Mouse (Mus musculus): ENCODE data around the gene Sephs2. TPM values are rescaled to one million over a fixed set of nuclear protein-coding genes. Genes with fewer than 3 reads are reported as not detected.
A peak's percentile ranks its signal among the peaks of the same experiment; 100 is the strongest.

The Sephs2 gene
- polyA plus RNA-seq, 1 experiment from 2014 or later, result 69.4 TPM

GRCm38 (mm10) chr7:127244658-127245510 is 29.0 kb downstream of the Sephs2 start:
- WGBS, result 10% methylated on average over 30 of the region's 33 CpGs
- peaks cover 2% of the 10 kb centered on the region; the same call in 1 of the 2 replicates for H3K9me3 ChIP-seq
- peak; percentile 78 for ATAC-seq (ENCODE audit: low FRiP score, low read depth)
- H3K27ac ChIP-seq, result peak overlapping the region; percentile 93
- peaks cover 27% of the 10 kb centered on the region for H3K4me1 ChIP-seq
- H3K27me3 ChIP-seq, result no peaks in the 10 kb centered on the region
- H3K4me3 ChIP-seq, result peak overlapping the region; percentile 92
- H3K4me2 ChIP-seq (replicated peaks), result peak overlapping the region; percentile 79
- H3K9ac ChIP-seq, result peak overlapping the region; percentile 97
- H3K36me3 ChIP-seq, result peaks cover 38% of the 10 kb centered on the region

- H3K9ac ChIP-seq, result peak within 1 kb of the TSS; percentile 97
- no peaks in the 10 kb centered on the region for H3K27me3 ChIP-seq
- peak within 1 kb of the TSS; percentile 93 for H3K27ac ChIP-seq
- peak within 1 kb of the TSS; percentile 79 for H3K4me2 ChIP-seq (replicated peaks)
- under 1% methylated on average over 54 of the region's 56 CpGs for WGBS
- peaks cover 27% of the 10 kb centered on the region for H3K4me1 ChIP-seq
- H3K9me3 ChIP-seq, result peaks cover 2% of the 10 kb centered on the region; the same call in 1 of the 2 replicates
- H3K36me3 ChIP-seq, result peaks cover 38% of the 10 kb centered on the region
- peak; percentile 97 for ATAC-seq (ENCODE audit: low FRiP score, low read depth)
- peak within 1 kb of the TSS; percentile 92 for H3K4me3 ChIP-seq
Observed at GRCm38 (mm10) chr7:127243870-127244657, 29.8 kb downstream of the Sephs2 start, which contains the start of gene Zfp771. Gene Zfp771 (plus strand): TSS chr7:127244274.

- Histone ChIP-seq H3K4me2 (replicated peaks) (peak overlapping the region; percentile 79), H3K36me3 (peaks cover 44% of the 10 kb centered on the region), H3K4me3 (peak overlapping the region; percentile 92), H3K9me3 (peaks cover 2% of the 10 kb centered on the region; the same call in 1 of the 2 replicates), H3K9ac (peak overlapping the region; percentile 97), H3K27me3 (no peaks in the 10 kb centered on the region), H3K27ac (peak overlapping the region; percentile 93), H3K4me1 (peaks cover 27% of the 10 kb centered on the region)
- no peak for ATAC-seq (ENCODE audit: low FRiP score, low read depth)
- 30% methylated on average over 2 of the region's 2 CpGs for WGBS
Observed at GRCm38 (mm10) chr7:127243361-127243867, 30.4 kb downstream of the Sephs2 start.

GRCm38 (mm10) chr7:127234777-127235176 is 39.1 kb downstream of the Sephs2 start:
- Histone ChIP-seq H3K4me3 (peak overlapping the region; percentile 92), H3K9me3 (no peaks in the 10 kb centered on the region), H3K27ac (no peak overlapping the region), H3K4me2 (replicated peaks) (peak overlapping the region; percentile 79), H3K9ac (0 out of 2 replicates have a peak overlapping the region, but pooled peaks have one; percentile 35), H3K27me3 (no peaks in the 10 kb centered on the region), H3K36me3 (peaks cover 67% of the 10 kb centered on the region), H3K4me1 (peaks cover 34% of the 10 kb centered on the region)
- 73% methylated on average over 2 of the region's 2 CpGs for WGBS
- ATAC-seq (ENCODE audit: low FRiP score, low read depth), result no peak

- H3K27ac ChIP-seq, result peak overlapping the region; percentile 97
- peak overlapping the region; percentile 92 for H3K4me3 ChIP-seq
- peaks cover 67% of the 10 kb centered on the region for H3K36me3 ChIP-seq
- peak overlapping the region; percentile 97 for H3K9ac ChIP-seq
- 8% methylated on average over 9 of the region's 9 CpGs for WGBS
- no peaks in the 10 kb centered on the region for H3K9me3 ChIP-seq
- peaks cover 36% of the 10 kb centered on the region for H3K4me1 ChIP-seq
- no peak for ATAC-seq (ENCODE audit: low FRiP score, low read depth)
- no peaks in the 10 kb centered on the region for H3K27me3 ChIP-seq
- peak overlapping the region; percentile 79 for H3K4me2 ChIP-seq (replicated peaks)
Observed at GRCm38 (mm10) chr7:127233765-127234164, 40.1 kb downstream of the Sephs2 start.

GRCm38 (mm10) chr7:127233368-127233749 is 40.5 kb downstream of the Sephs2 start:
- ATAC-seq (ENCODE audit: low FRiP score, low read depth), result peak; percentile 17; the same call in 1 of the 2 replicates
- Histone ChIP-seq H3K9me3 (no peaks in the 10 kb centered on the region), H3K4me3 (peak overlapping the region; percentile 92), H3K27ac (peak overlapping the region; percentile 97), H3K27me3 (no peaks in the 10 kb centered on the region), H3K9ac (peak overlapping the region; percentile 97), H3K36me3 (peaks cover 64% of the 10 kb centered on the region), H3K4me1 (peaks cover 36% of the 10 kb centered on the region), H3K4me2 (replicated peaks) (peak overlapping the region; percentile 79)
- under 1% methylated on average over 27 of the region's 27 CpGs for WGBS

GRCm38 (mm10) chr7:127232622-127233367 is 41.1 kb downstream of the Sephs2 start, which contains the start of the genes Zfp553 and Sept1:
Gene Zfp553 (plus strand): TSS chr7:127233061.
Gene Sept1 (minus strand): TSS chr7:127233130.
- peaks cover 58% of the 10 kb centered on the region for H3K36me3 ChIP-seq
- ATAC-seq (ENCODE audit: low FRiP score, low read depth), result peak; percentile 92
- H3K9me3 ChIP-seq, result no peaks in the 10 kb centered on the region
- peak within 1 kb of the TSS; percentile 97 for H3K9ac ChIP-seq
- peak within 1 kb of the TSS; percentile 79 for H3K4me2 ChIP-seq (replicated peaks)
- H3K4me3 ChIP-seq, result peak within 1 kb of the TSS; percentile 92
- H3K27me3 ChIP-seq, result no peaks in the 10 kb centered on the region
- H3K4me1 ChIP-seq, result peaks cover 36% of the 10 kb centered on the region
- peak within 1 kb of the TSS; percentile 97 for H3K27ac ChIP-seq
- under 1% methylated on average over 64 of the region's 64 CpGs for WGBS

- peaks cover 36% of the 10 kb centered on the region for H3K4me1 ChIP-seq
- H3K36me3 ChIP-seq, result peaks cover 51% of the 10 kb centered on the region
- H3K9me3 ChIP-seq, result no peaks in the 10 kb centered on the region
- peak overlapping the region; percentile 97 for H3K9ac ChIP-seq
- H3K27ac ChIP-seq, result peak overlapping the region; percentile 97
- no peaks in the 10 kb centered on the region for H3K27me3 ChIP-seq
- WGBS, result 9% methylated on average over 20 of the region's 20 CpGs
- no peak for ATAC-seq (ENCODE audit: low FRiP score, low read depth)
- H3K4me3 ChIP-seq, result peak overlapping the region; percentile 92
- peak overlapping the region; percentile 79 for H3K4me2 ChIP-seq (replicated peaks)
Observed at GRCm38 (mm10) chr7:127231826-127232621, 41.8 kb downstream of the Sephs2 start.

- no peaks in the 10 kb centered on the region for H3K27me3 ChIP-seq
- 69% methylated on average over 3 of the region's 3 CpGs for WGBS
- H3K9me3 ChIP-seq, result no peaks in the 10 kb centered on the region
- H3K4me1 ChIP-seq, result peaks cover 36% of the 10 kb centered on the region
- H3K36me3 ChIP-seq, result peaks cover 44% of the 10 kb centered on the region
- no peak overlapping the region for H3K27ac ChIP-seq
- H3K4me2 ChIP-seq (replicated peaks), result peak overlapping the region; percentile 79
- ATAC-seq (ENCODE audit: low FRiP score, low read depth), result no peak
- H3K9ac ChIP-seq, result peak overlapping the region; percentile 97
- peak overlapping the region; percentile 92 for H3K4me3 ChIP-seq
Observed at GRCm38 (mm10) chr7:127231376-127231775, 42.5 kb downstream of the Sephs2 start.

- Histone ChIP-seq H3K27ac (no peak overlapping the region), H3K4me2 (replicated peaks) (no peak overlapping the region), H3K36me3 (peaks cover 30% of the 10 kb centered on the region), H3K4me3 (no peak overlapping the region), H3K27me3 (no peaks in the 10 kb centered on the region), H3K9me3 (no peaks in the 10 kb centered on the region), H3K4me1 (peaks cover 23% of the 10 kb centered on the region), H3K9ac (no peak overlapping the region)
- 69% methylated on average over 4 of the region's 4 CpGs for WGBS
- no peak for ATAC-seq (ENCODE audit: low FRiP score, low read depth)
Observed at GRCm38 (mm10) chr7:127228615-127229303, 45.1 kb downstream of the Sephs2 start.
